Mouse (Mus musculus): Measurements from ENCODE around the gene Foxc2. TPM values are rescaled to one million over a fixed set of nuclear protein-coding genes. Genes with fewer than 3 reads are reported as not detected.
A peak's percentile ranks its signal among the peaks of the same experiment; 100 is the strongest.

Foxc2 gene
- polyA plus RNA-seq, 2 experiments: 0.06 TPM

DNA sequence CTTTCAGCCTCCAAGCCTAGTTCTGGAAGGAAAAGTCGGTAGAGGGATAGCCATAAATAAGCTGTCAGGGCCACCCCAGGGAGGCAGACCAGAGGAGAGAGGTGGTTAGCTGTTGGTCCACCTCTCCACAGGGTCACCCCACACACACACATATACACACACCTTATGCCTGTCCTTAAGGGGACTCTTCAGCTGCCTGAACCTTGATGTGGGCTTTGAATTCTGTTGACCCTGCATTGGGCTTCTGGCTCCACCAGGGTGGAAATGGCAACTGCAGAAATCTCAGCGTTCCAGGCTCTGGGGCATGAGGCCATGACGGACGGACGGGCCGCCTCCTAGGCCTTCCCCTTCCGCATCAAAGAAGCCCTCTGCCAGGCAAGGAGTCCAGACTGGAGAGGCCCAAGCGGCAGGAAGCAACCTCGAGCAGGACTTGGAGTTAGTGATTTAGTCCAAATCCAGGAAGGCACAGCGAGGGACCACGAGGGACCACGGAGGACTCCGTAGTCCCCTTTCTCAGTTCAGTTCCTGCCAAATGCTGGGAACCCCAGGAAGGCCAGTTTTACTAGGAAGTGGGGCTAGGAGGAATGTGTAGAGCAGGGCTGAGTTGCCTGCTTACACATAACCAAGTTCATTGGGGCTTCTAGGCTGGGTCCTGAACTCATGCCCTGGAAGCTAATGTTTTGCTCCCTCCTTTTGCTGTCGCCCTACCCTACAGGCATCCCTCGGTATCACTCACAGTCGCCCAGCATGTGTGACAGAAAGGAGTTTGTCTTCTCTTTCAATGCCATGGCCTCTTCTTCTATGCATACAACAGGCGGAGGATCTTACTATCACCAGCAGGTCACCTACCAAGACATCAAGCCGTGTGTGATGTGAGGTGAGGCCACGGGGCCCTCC is 29.7 kb upstream of the Foxc2 start:
- peaks cover 99% of the 10 kb centered on the region for H3K27me3 ChIP-seq (ENCODE audit: control insufficient read depth, insufficient read depth, low read length)
- no peak for ATAC-seq (ENCODE audit: insufficient read depth)
- WGBS (ENCODE audit: insufficient replicate concordance): 20% methylated on average over 19 of the region's 19 CpGs
- TF ChIP-seq EP300 (IDR thresholded peaks at IDR 0.05; ENCODE audit: low read depth) (no peak), CTCF (IDR thresholded peaks at IDR 0.05; ENCODE audit: low read depth) (no peak)
- peak overlapping the region; percentile 10 to 31; a peak in 3 of 4 replicates for H3K4me3 ChIP-seq (ENCODE audit: insufficient read depth in 1 of 2, low read depth in 2 of 2, low read length in 2 of 2)
- H3K9ac ChIP-seq (replicated peaks): no peak overlapping the region
- H3K4me2 ChIP-seq (ENCODE audit: low read depth): no peak overlapping the region
- no peaks in the 10 kb centered on the region for H3K36me3 ChIP-seq (replicated peaks; ENCODE audit: control insufficient read depth, insufficient read depth, low read depth)
- no peaks in the 10 kb centered on the region for H3K4me1 ChIP-seq (replicated peaks; ENCODE audit: control insufficient read depth in 2 of 2, insufficient read depth in 2 of 2, low read length in 1 of 2)
- DNase-seq (ENCODE audit: low read depth in 3 of 3, low spot score in 3 of 3): no peak
- no peak overlapping the region for H3K27ac ChIP-seq
- no peaks in the 10 kb centered on the region for H3K9me3 ChIP-seq (ENCODE audit: control insufficient read depth, low read length)

DNA sequence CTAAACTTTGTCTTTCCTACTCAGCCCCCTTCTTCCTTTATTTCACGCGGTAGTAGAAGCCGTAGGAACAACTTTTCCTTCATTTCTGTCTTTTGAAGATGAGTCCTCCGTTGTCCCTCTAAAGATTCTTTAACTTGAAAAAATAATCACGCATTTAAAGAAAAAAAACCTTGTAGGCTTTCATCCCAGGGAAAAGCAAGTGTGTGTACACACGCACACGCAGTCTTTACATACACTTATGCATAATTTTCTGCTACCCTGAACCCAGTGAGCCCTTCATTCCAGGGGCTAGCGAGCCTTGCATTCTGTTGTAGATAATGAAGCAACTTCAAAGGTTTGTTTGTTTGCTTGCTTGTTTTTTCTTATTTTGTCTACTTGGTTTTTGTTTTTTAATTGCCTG is 27.7 kb upstream of the Foxc2 start:
- DNase-seq (ENCODE audit: low read depth in 3 of 3, low spot score in 3 of 3) (no peak), ATAC-seq (ENCODE audit: insufficient read depth) (no peak)
- no peaks in the 10 kb centered on the region for H3K4me1 ChIP-seq (replicated peaks; ENCODE audit: control insufficient read depth in 2 of 2, insufficient read depth in 2 of 2, low read length in 1 of 2)
- no peaks in the 10 kb centered on the region for H3K9me3 ChIP-seq (ENCODE audit: control insufficient read depth, low read length)
- peaks cover 92% of the 10 kb centered on the region for H3K27me3 ChIP-seq (ENCODE audit: control insufficient read depth, insufficient read depth, low read length)
- H3K36me3 ChIP-seq (replicated peaks; ENCODE audit: control insufficient read depth, insufficient read depth, low read depth): no peaks in the 10 kb centered on the region
- H3K27ac ChIP-seq: no peak overlapping the region
- no peak overlapping the region for H3K9ac ChIP-seq (replicated peaks)
- no peak for TF ChIP-seq CTCF (IDR thresholded peaks at IDR 0.05; ENCODE audit: low read depth)
- no peak for TF ChIP-seq EP300 (IDR thresholded peaks at IDR 0.05; ENCODE audit: low read depth)
- no peak overlapping the region for H3K4me2 ChIP-seq (ENCODE audit: low read depth)
- 21% methylated on average over 8 of the region's 8 CpGs for WGBS (ENCODE audit: insufficient replicate concordance)
- H3K4me3 ChIP-seq (ENCODE audit: insufficient read depth in 1 of 2, low read depth in 2 of 2, low read length in 2 of 2): no peak overlapping the region

DNA sequence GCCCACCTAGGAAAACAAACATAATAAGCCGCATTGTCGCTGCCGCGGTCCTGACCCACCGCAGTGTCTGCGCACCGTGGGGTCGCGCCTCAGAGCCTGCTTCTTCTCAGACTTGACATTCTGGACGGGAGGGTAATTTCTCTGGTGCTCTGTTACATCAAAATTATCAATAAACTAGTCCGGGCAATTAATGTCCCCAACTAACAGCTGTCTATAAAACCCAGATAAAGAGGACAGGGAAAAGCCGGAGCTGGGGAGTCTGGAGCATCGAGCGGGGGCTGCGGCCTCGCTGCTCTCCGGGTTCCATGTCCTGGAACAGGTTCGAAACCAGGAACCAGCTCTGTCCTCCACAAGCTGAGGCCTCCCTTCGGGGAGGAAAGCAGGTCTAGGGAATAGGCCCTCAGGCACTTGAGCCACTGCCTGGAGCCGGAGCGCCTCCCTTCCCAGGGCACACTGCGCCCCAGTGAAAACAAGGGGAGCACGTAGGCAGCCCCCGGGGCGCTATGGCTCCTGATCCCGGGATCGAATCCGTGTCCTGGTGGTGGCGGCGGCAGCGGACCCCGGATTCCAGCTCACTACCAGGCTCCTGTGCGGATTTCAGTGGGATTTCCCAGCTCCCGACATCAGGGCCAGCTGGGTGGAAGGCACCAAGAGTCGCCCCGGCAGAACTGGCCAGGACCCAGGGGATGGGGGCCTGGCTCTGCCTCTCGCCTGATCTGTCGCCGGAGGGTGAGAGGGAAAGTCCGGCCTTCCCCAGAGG is 26.9 kb upstream of the Foxc2 start:
- H3K4me2 ChIP-seq (ENCODE audit: low read depth): 0 out of 2 replicates have a peak overlapping the region, but pooled peaks have one; percentile 1
- DNase-seq (ENCODE audit: low read depth in 3 of 3, low spot score in 3 of 3) (no peak), ATAC-seq (ENCODE audit: insufficient read depth) (no peak)
- H3K27me3 ChIP-seq (ENCODE audit: control insufficient read depth, insufficient read depth, low read length): peaks cover 86% of the 10 kb centered on the region
- no peaks in the 10 kb centered on the region for H3K36me3 ChIP-seq (replicated peaks; ENCODE audit: control insufficient read depth, insufficient read depth, low read depth)
- WGBS (ENCODE audit: insufficient replicate concordance): 15% methylated on average over 40 of the region's 40 CpGs
- no peak overlapping the region for H3K4me3 ChIP-seq (ENCODE audit: insufficient read depth in 1 of 2, low read depth in 2 of 2, low read length in 2 of 2)
- no peaks in the 10 kb centered on the region for H3K4me1 ChIP-seq (replicated peaks; ENCODE audit: control insufficient read depth in 2 of 2, insufficient read depth in 2 of 2, low read length in 1 of 2)
- no peak for TF ChIP-seq CTCF (IDR thresholded peaks at IDR 0.05; ENCODE audit: low read depth)
- TF ChIP-seq EP300 (IDR thresholded peaks at IDR 0.05; ENCODE audit: low read depth): no peak
- no peak overlapping the region for H3K9ac ChIP-seq (replicated peaks)
- H3K9me3 ChIP-seq (ENCODE audit: control insufficient read depth, low read length): no peaks in the 10 kb centered on the region
- no peak overlapping the region for H3K27ac ChIP-seq

DNA sequence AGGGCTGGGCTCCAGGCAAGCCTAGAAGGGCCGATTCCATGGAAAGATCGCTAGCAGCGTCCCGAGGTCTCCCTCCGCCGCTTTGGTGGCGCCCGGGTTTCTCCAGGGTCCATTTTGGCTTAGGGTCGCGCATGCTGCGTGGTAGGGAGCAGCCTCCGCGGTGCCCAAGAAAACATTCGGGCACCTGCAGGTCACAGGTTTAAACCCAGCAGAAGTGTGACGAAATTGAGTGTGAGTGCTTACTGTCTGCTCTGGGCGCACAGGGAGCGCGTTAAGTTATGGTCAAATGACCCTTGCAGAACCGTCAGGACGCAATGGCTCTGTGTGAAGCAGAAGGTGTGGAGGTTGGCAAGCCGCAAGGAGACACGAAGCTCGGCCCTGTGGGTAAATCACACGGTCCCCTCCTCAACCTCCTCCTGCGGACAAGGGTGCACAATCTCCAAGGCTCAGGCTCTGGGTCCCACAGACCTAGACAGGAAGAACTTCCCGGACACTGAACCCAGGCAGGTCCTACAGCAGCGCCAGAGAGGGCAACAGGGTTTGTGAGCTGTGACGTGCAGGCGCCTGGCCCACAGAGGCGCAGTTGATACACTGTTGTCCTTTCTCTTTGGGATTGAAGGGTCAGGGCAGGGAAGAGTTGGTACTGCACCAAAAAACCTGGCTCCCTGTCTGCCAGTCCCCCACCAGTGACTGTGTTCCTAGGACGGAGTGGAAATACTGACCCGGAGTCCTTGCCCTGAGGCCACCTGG is 26.2 kb upstream of the Foxc2 start:
- Histone ChIP-seq H3K27me3 (ENCODE audit: control insufficient read depth, insufficient read depth, low read length) (peaks cover 78% of the 10 kb centered on the region), H3K27ac (no peak overlapping the region)

More for the DNA sequence above, 26.2 kb upstream of the Foxc2 start:
- H3K36me3 ChIP-seq (replicated peaks; ENCODE audit: control insufficient read depth, insufficient read depth, low read depth): no peaks in the 10 kb centered on the region
- H3K9ac ChIP-seq (replicated peaks): no peak overlapping the region
- no peaks in the 10 kb centered on the region for H3K4me1 ChIP-seq (replicated peaks; ENCODE audit: control insufficient read depth in 2 of 2, insufficient read depth in 2 of 2, low read length in 1 of 2)
- no peak overlapping the region for H3K4me2 ChIP-seq (ENCODE audit: low read depth)
- TF ChIP-seq EP300 (IDR thresholded peaks at IDR 0.05; ENCODE audit: low read depth) (no peak), CTCF (IDR thresholded peaks at IDR 0.05; ENCODE audit: low read depth) (no peak)
- 15% methylated on average over 32 of the region's 32 CpGs for WGBS (ENCODE audit: insufficient replicate concordance)
- H3K4me3 ChIP-seq (ENCODE audit: insufficient read depth in 1 of 2, low read depth in 2 of 2, low read length in 2 of 2): no peak overlapping the region
- no peak for DNase-seq (ENCODE audit: low read depth in 3 of 3, low spot score in 3 of 3)
- no peaks in the 10 kb centered on the region for H3K9me3 ChIP-seq (ENCODE audit: control insufficient read depth, low read length)
- ATAC-seq (ENCODE audit: insufficient read depth): 0 out of 2 replicates have a peak, but pooled peaks have one; percentile 9
